Mouse (Mus musculus): ENCODE data around the gene Rnft1. TPM values are rescaled to one million over a fixed set of nuclear protein-coding genes. Genes with fewer than 3 reads are reported as not detected.

Gene Rnft1
- polyA plus RNA-seq, 1 experiment, result 9.4 TPM

- Histone ChIP-seq H3K27ac (ENCODE audit: insufficient read depth, low read depth, low read length) (peak overlapping the region; percentile 69), H3K36me3 (ENCODE audit: control insufficient read depth, insufficient read depth, low read length) (peaks cover 1% of the 10 kb centered on the region; the same call in 1 of the 2 replicates), H3K4me1 (ENCODE audit: control insufficient read depth, insufficient read depth, low read length) (0 out of 2 replicates have a peak, but pooled peaks cover 7% of the 10 kb centered on the region), H3K4me3 (ENCODE audit: insufficient read depth, low read depth, low read length) (peak overlapping the region; percentile 67), H3K27me3 (replicated peaks; ENCODE audit: control insufficient read depth, insufficient read depth, low read length) (no peaks in the 10 kb centered on the region)
- TF ChIP-seq POLR2A (IDR thresholded peaks at IDR 0.05; ENCODE audit: low read depth, low read length) (no peak), CTCF (conservative IDR thresholded peaks at IDR 0.05; ENCODE audit: insufficient read depth, insufficient read length, low read depth, low read length) (no peak)
- 1% methylated on average over 25 of the region's 25 CpGs for WGBS
- DNase-seq, result peak; percentile 43
These were observed 553 bp downstream of the Rnft1 start for GRCm38 (mm10) chr11:86484910-86485510.

GRCm38 (mm10) chr11:86490782-86491181 lies 6.3 kb downstream of the Rnft1 start:
- TF ChIP-seq CTCF (conservative IDR thresholded peaks at IDR 0.05; ENCODE audit: insufficient read depth, insufficient read length, low read depth, low read length) (no peak), POLR2A (IDR thresholded peaks at IDR 0.05; ENCODE audit: low read depth, low read length) (no peak)
- Histone ChIP-seq H3K27me3 (replicated peaks; ENCODE audit: control insufficient read depth, insufficient read depth, low read length) (no peaks in the 10 kb centered on the region), H3K4me3 (ENCODE audit: insufficient read depth, low read depth, low read length) (no peak overlapping the region), H3K27ac (ENCODE audit: insufficient read depth, low read depth, low read length) (no peak overlapping the region), H3K36me3 (ENCODE audit: control insufficient read depth, insufficient read depth, low read length) (peaks cover 1% of the 10 kb centered on the region; the same call in 1 of the 2 replicates), H3K4me1 (ENCODE audit: control insufficient read depth, insufficient read depth, low read length) (0 out of 2 replicates have a peak, but pooled peaks cover 4% of the 10 kb centered on the region)
- no peak for DNase-seq
- 98% methylated on average over 1 of the region's 1 CpGs for WGBS

- H3K27ac ChIP-seq (ENCODE audit: insufficient read depth, low read depth, low read length), result no peak overlapping the region
- H3K4me1 ChIP-seq (ENCODE audit: control insufficient read depth, insufficient read depth, low read length), result no peaks in the 10 kb centered on the region; the same call in 1 of the 2 replicates
- no peaks in the 10 kb centered on the region for H3K27me3 ChIP-seq (replicated peaks; ENCODE audit: control insufficient read depth, insufficient read depth, low read length)
- WGBS, result 89% methylated on average over 1 of the region's 1 CpGs
- no peak for DNase-seq
- H3K36me3 ChIP-seq (ENCODE audit: control insufficient read depth, insufficient read depth, low read length), result peaks cover 4% of the 10 kb centered on the region
- TF ChIP-seq POLR2A (IDR thresholded peaks at IDR 0.05; ENCODE audit: low read depth, low read length), result no peak
- no peak for TF ChIP-seq CTCF (conservative IDR thresholded peaks at IDR 0.05; ENCODE audit: insufficient read depth, insufficient read length, low read depth, low read length)
- no peak overlapping the region for H3K4me3 ChIP-seq (ENCODE audit: insufficient read depth, low read depth, low read length)
These were observed 12.9 kb downstream of the Rnft1 start for GRCm38 (mm10) chr11:86497356-86497755.

- Histone ChIP-seq H3K4me1 (ENCODE audit: control insufficient read depth, insufficient read depth, low read length) (no peaks in the 10 kb centered on the region; the same call in 1 of the 2 replicates), H3K36me3 (ENCODE audit: control insufficient read depth, insufficient read depth, low read length) (peaks cover 4% of the 10 kb centered on the region), H3K27me3 (replicated peaks; ENCODE audit: control insufficient read depth, insufficient read depth, low read length) (no peaks in the 10 kb centered on the region), H3K27ac (ENCODE audit: insufficient read depth, low read depth, low read length) (no peak overlapping the region), H3K4me3 (ENCODE audit: insufficient read depth, low read depth, low read length) (no peak overlapping the region)
- TF ChIP-seq POLR2A (IDR thresholded peaks at IDR 0.05; ENCODE audit: low read depth, low read length), result no peak
- 0 out of 2 replicates have a peak, but pooled peaks have one; percentile 26 for TF ChIP-seq CTCF (conservative IDR thresholded peaks at IDR 0.05; ENCODE audit: insufficient read depth, insufficient read length, low read depth, low read length)
- no peak for DNase-seq
- 90% methylated on average over 3 of the region's 3 CpGs for WGBS
These were observed 13.5 kb downstream of the Rnft1 start for GRCm38 (mm10) chr11:86497908-86498307.

GRCm38 (mm10) chr11:86500795-86501194 lies 16.3 kb downstream of the Rnft1 start:
- Histone ChIP-seq H3K4me1 (ENCODE audit: control insufficient read depth, insufficient read depth, low read length) (no peaks in the 10 kb centered on the region; the same call in 1 of the 2 replicates), H3K36me3 (ENCODE audit: control insufficient read depth, insufficient read depth, low read length) (peaks cover 4% of the 10 kb centered on the region), H3K27me3 (replicated peaks; ENCODE audit: control insufficient read depth, insufficient read depth, low read length) (no peaks in the 10 kb centered on the region), H3K4me3 (ENCODE audit: insufficient read depth, low read depth, low read length) (no peak overlapping the region), H3K27ac (ENCODE audit: insufficient read depth, low read depth, low read length) (no peak overlapping the region)
- DNase-seq, result no peak
- TF ChIP-seq POLR2A (IDR thresholded peaks at IDR 0.05; ENCODE audit: low read depth, low read length) (no peak), CTCF (conservative IDR thresholded peaks at IDR 0.05; ENCODE audit: insufficient read depth, insufficient read length, low read depth, low read length) (no peak)
- 66% methylated on average over 1 of the region's 1 CpGs for WGBS

GRCm38 (mm10) chr11:86503121-86503520 lies 18.7 kb downstream of the Rnft1 start:
- WGBS, result 76% methylated on average over 2 of the region's 2 CpGs
- no peaks in the 10 kb centered on the region for H3K4me1 ChIP-seq (ENCODE audit: control insufficient read depth, insufficient read depth, low read length)
- no peak overlapping the region for H3K4me3 ChIP-seq (ENCODE audit: insufficient read depth, low read depth, low read length)
- H3K36me3 ChIP-seq (ENCODE audit: control insufficient read depth, insufficient read depth, low read length), result peaks cover 4% of the 10 kb centered on the region
- DNase-seq, result no peak
- TF ChIP-seq POLR2A (IDR thresholded peaks at IDR 0.05; ENCODE audit: low read depth, low read length) (no peak), CTCF (conservative IDR thresholded peaks at IDR 0.05; ENCODE audit: insufficient read depth, insufficient read length, low read depth, low read length) (no peak)
- H3K27ac ChIP-seq (ENCODE audit: insufficient read depth, low read depth, low read length), result no peak overlapping the region
- no peaks in the 10 kb centered on the region for H3K27me3 ChIP-seq (replicated peaks; ENCODE audit: control insufficient read depth, insufficient read depth, low read length)

- TF ChIP-seq POLR2A (IDR thresholded peaks at IDR 0.05; ENCODE audit: low read depth, low read length) (no peak), CTCF (conservative IDR thresholded peaks at IDR 0.05; ENCODE audit: insufficient read depth, insufficient read length, low read depth, low read length) (no peak)
- DNase-seq, result no peak
- 90% methylated on average over 2 of the region's 2 CpGs for WGBS
- Histone ChIP-seq H3K4me1 (ENCODE audit: control insufficient read depth, insufficient read depth, low read length) (no peaks in the 10 kb centered on the region), H3K36me3 (ENCODE audit: control insufficient read depth, insufficient read depth, low read length) (peaks cover 7% of the 10 kb centered on the region), H3K27me3 (replicated peaks; ENCODE audit: control insufficient read depth, insufficient read depth, low read length) (no peaks in the 10 kb centered on the region), H3K27ac (ENCODE audit: insufficient read depth, low read depth, low read length) (no peak overlapping the region), H3K4me3 (ENCODE audit: insufficient read depth, low read depth, low read length) (no peak overlapping the region)
These were observed 22.9 kb downstream of the Rnft1 start for GRCm38 (mm10) chr11:86507334-86507733.

All from kidney, adult 2 months (tissue).